Mouse (Mus musculus) erythroblast, embryonic 14.5 days (primary cell): ENCODE data around the gene Rbl2.

Source experiments
- GATA1 ChIP-seq: IDR thresholded peaks from 2 replicates; pipeline ENCODE4 v1.6.1; 2012; ENCODE audit warnings: low read length, inconsistent platforms, mixed read lengths
- TAL1 ChIP-seq: IDR thresholded peaks from 3 replicates; pipeline ENCODE4 v1.6.1; 2012; ENCODE audit warnings: low read length, inconsistent platforms, mixed read lengths

- TF ChIP-seq TAL1 (no peak), GATA1 (no peak)
Observed at GRCm38 (mm10) chr8:91051037-91051436, 18.8 kb upstream of the Rbl2 start.
